Mouse (Mus musculus): ENCODE results near the gene Bcl6. TPM values are rescaled to one million over a fixed set of nuclear protein-coding genes. Genes with fewer than 3 reads are reported as not detected.
A peak's percentile ranks its signal among the peaks of the same experiment; 100 is the strongest.

The Bcl6 gene
- total RNA-seq, 2 experiments from 2014 or later: 30.8 to 36.8 TPM

- no peak for DNase-seq (ENCODE audit: extremely low spot score in 1 of 2, low spot score in 2 of 2)
- Histone ChIP-seq H3K27ac (no peak overlapping the region), H3K4me3 (no peak overlapping the region)
- intact Hi-C loops (cut with DNase I): no loop called here
- TF ChIP-seq CTCF (IDR thresholded peaks at IDR 0.05): no peak
Observed at GRCm38 (mm10) chr16:23968888-23969287, 19.8 kb downstream of the Bcl6 start.

- Histone ChIP-seq H3K27ac (no peak overlapping the region), H3K4me3 (no peak overlapping the region)
- TF ChIP-seq CTCF (IDR thresholded peaks at IDR 0.05): peak; percentile 47
- no peak for DNase-seq (ENCODE audit: extremely low spot score in 1 of 2, low spot score in 2 of 2)
- intact Hi-C loops (cut with DNase I): no loop called here
Observed at GRCm38 (mm10) chr16:23967301-23967700, 21.4 kb downstream of the Bcl6 start.

DNA sequence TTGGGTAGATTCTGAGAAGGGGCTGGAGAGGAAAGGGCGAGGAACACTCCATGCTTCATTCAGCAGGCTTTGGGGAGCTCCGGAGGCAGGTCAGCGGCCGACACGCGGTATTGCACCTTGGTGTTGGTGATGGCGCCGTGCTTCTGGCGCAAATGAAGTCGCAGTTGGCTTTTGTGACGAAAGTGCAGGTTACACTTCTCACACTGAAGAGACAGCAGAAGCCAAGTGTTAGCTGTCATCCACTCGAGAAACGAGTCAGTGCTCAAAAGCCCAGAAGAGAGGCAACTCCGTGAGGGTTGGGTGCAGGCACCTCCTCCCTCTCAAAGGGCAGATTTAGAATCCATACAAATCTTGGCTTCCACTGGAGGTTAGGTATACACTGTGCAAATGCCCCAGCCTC is 22.6 kb downstream of the Bcl6 start:
- Histone ChIP-seq H3K4me3 (no peak overlapping the region), H3K27ac (no peak overlapping the region)
- intact Hi-C loops (cut with DNase I): no loop called here
- peak in 1 of 2 experiments; percentile 12 for DNase-seq (ENCODE audit: extremely low spot score in 1 of 2, low spot score in 2 of 2)
- no peak for TF ChIP-seq CTCF (IDR thresholded peaks at IDR 0.05)

- DNase-seq (ENCODE audit: extremely low spot score in 1 of 2, low spot score in 2 of 2): peak in 1 of 2 experiments; percentile 8
- H3K4me3 ChIP-seq: no peak overlapping the region
- intact Hi-C loops (cut with DNase I): no loop called here
- no peak overlapping the region for H3K27ac ChIP-seq
- TF ChIP-seq CTCF (IDR thresholded peaks at IDR 0.05): no peak
Observed at GRCm38 (mm10) chr16:23964706-23965367, 23.8 kb downstream of the Bcl6 start.

GRCm38 (mm10) chr16:23963896-23964668 is 24.6 kb downstream of the Bcl6 start:
- peak in 1 of 2 experiments; percentile 10 for DNase-seq (ENCODE audit: extremely low spot score in 1 of 2, low spot score in 2 of 2)
- intact Hi-C loops (cut with DNase I): no loop called here
- no peak for TF ChIP-seq CTCF (IDR thresholded peaks at IDR 0.05)
- Histone ChIP-seq H3K4me3 (no peak overlapping the region), H3K27ac (no peak overlapping the region)

DNA sequence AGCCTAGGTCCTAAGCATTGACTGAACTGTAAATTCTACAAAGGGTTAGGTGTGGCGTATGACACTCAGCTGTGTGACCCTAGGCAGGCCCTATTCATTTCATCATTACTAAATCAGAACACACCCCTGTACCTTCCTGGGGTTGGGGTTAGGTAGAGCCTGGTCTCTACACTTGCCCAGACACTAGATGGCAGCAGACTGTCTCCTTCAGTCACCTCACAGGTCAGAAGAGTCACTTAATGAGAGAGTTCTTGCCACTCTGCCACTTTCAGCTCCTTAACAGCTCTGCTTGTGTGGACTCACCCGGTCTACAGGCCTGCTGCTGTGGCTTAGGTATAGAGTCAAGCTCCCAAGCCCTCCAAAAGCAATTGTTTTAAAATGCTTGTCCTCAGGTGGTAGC is 26.3 kb downstream of the Bcl6 start:
- no peak for DNase-seq (ENCODE audit: extremely low spot score in 1 of 2, low spot score in 2 of 2)
- no peak overlapping the region for H3K27ac ChIP-seq
- intact Hi-C loops (cut with DNase I): no loop called here
- no peak overlapping the region for H3K4me3 ChIP-seq
- TF ChIP-seq CTCF (IDR thresholded peaks at IDR 0.05): peak; percentile 52

- DNase-seq (ENCODE audit: extremely low spot score in 1 of 2, low spot score in 2 of 2): no peak
- Histone ChIP-seq H3K27ac (no peak overlapping the region), H3K4me3 (no peak overlapping the region)
- no peak; the same call in 1 of the 2 replicates for TF ChIP-seq CTCF (IDR thresholded peaks at IDR 0.05)
- intact Hi-C loops (cut with DNase I): no loop called here
Observed at GRCm38 (mm10) chr16:23958938-23959337, 29.7 kb downstream of the Bcl6 start.

GRCm38 (mm10) chr16:23953959-23954260 is 34.7 kb downstream of the Bcl6 start:
- H3K27ac ChIP-seq: no peak overlapping the region

DNA sequence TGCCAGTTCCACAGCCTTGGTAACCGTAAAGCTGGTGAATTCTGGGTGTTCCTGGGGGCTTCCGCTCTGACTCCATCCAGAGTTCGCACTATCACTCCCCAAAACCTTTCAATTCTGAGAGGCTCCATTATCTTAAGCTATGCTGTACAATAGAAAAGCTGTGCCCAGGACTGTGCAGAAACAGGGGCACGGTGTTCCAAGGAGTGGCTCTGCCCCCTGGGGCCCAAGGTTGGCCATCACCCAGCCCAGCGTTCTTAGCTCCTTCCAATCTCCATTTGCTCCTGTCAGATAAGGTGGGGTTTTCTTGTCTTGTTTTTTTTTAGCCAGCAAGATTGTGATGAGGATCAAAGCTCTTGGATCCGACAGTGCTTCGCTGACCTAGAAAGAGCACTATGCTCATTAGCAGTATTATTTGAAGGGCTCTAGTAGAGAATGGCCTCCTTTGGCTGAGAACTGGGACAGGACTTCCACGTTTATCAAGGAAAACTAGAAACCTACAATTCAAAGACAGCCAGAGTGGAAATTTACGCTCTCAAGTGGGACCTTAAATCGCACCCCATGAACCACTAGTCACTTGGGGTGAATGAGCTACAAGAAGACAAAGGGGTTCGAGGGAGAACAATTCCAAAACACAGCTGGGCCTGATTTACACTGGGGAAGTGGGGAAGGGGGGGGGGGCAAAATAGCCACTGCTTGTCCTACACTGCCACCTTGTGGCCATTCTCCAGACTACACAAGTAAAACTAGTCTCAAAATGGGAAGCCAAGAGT is 35.3 kb downstream of the Bcl6 start:
- intact Hi-C loops (cut with DNase I): loop anchor here (1.0 to 5.0 kb wide), 5 partner anchors 55 to 866 kb away; no protein-coding TSS in a partner anchor
- H3K27ac ChIP-seq: peak overlapping the region; percentile 57
- H3K4me3 ChIP-seq: no peak overlapping the region
- TF ChIP-seq CTCF (IDR thresholded peaks at IDR 0.05): peak; percentile 74
- peak in 1 of 2 experiments; percentile 56 for DNase-seq (ENCODE audit: extremely low spot score in 1 of 2, low spot score in 2 of 2)

More at GRCm38 (mm10) chr16:23953959-23954260, 34.7 kb downstream of the Bcl6 start:
- no peak for DNase-seq (ENCODE audit: extremely low spot score in 1 of 2, low spot score in 2 of 2)
- no peak overlapping the region for H3K4me3 ChIP-seq
- no peak for TF ChIP-seq CTCF (IDR thresholded peaks at IDR 0.05)
- intact Hi-C loops (cut with DNase I): loop anchor here (1.0 to 5.0 kb wide), 5 partner anchors 56 to 867 kb away; no protein-coding TSS in a partner anchor

GRCm38 (mm10) chr16:23952101-23952727 is 36.4 kb downstream of the Bcl6 start:
- Histone ChIP-seq H3K27ac (no peak overlapping the region), H3K4me3 (no peak overlapping the region)
- intact Hi-C loops (cut with DNase I): loop anchor here (2.0 to 5.0 kb wide), 3 partner anchors 401 to 865 kb away; no protein-coding TSS in a partner anchor
- no peak for DNase-seq (ENCODE audit: extremely low spot score in 1 of 2, low spot score in 2 of 2)
- no peak for TF ChIP-seq CTCF (IDR thresholded peaks at IDR 0.05)

DNA sequence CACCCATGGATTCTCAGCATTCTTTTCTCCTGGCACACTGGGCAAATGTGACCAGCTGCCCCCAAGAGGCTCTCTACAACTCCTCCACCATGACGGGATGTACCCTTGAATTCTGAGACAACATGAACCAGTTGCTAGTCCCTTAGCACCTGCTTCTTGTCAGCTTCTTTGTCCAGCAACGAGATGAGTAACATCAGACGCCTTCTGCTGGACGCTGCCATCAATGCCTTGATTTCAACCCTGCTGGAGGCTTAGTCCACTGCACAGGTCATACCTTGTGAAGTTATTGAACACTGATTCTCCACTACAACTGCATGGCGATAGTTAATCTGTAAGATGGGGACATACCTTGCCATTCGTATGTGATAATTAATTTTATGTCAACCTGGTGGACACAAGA is 41.0 kb downstream of the Bcl6 start:
- TF ChIP-seq CTCF (IDR thresholded peaks at IDR 0.05): peak; percentile 11
- Histone ChIP-seq H3K27ac (no peak overlapping the region), H3K4me3 (no peak overlapping the region)
- DNase-seq (ENCODE audit: extremely low spot score in 1 of 2, low spot score in 2 of 2): no peak
- intact Hi-C loops (cut with DNase I): no loop called here
